Mouse (Mus musculus) stomach, embryonic 14.5 days (tissue): ENCODE results near the gene Tns1. TPM values are rescaled to one million over a fixed set of nuclear protein-coding genes. Genes with fewer than 3 reads are reported as not detected.

Experiments
- ATAC-seq: fragments of 200-750 bp; cut with Nextera tagmentation; 2 replicates; pipeline ENCODE4 v1.8.0; 2017; ENCODE audit warnings: low read depth, moderate TSS enrichment; ENCODE audit not compliant: insufficient number of reproducible peaks, insufficient read depth, low FRiP score
- H3K27ac ChIP-seq: fragments of 300-500 bp; sonication (generic); 2 replicates; pipeline ENCODE4 v1.5.1; 2014; ENCODE audit warnings: mild to moderate bottlenecking, low read length, moderate library complexity, mixed read lengths
- H3K27me3 ChIP-seq: fragments of 300-500 bp; sonication (generic); 2 replicates; pipeline ENCODE4 v1.6.1; 2014; ENCODE audit warnings: low read length, control low read depth, mixed read lengths; ENCODE audit not compliant: control insufficient read depth, insufficient read depth
- H3K36me3 ChIP-seq: fragments of 300-500 bp; sonication (generic); 2 replicates; pipeline ENCODE4 v1.6.1; 2014; ENCODE audit warnings: mild to moderate bottlenecking, control low read depth, low read length, moderate library complexity, mixed read lengths; ENCODE audit not compliant: control insufficient read depth, insufficient read depth
- H3K4me1 ChIP-seq: fragments of 300-500 bp; sonication (generic); 2 replicates; pipeline ENCODE4 v1.6.1; 2014; ENCODE audit warnings: low read length, control low read depth, mixed read lengths; ENCODE audit not compliant: control insufficient read depth, insufficient read depth
- H3K4me2 ChIP-seq: fragments of 300-500 bp; sonication (generic); replicated peaks from 2 replicates; pipeline ENCODE4 v1.6.1; 2014; ENCODE audit warnings: low read depth, low read length, control low read depth
- H3K4me3 ChIP-seq: fragments of 300-500 bp; sonication (generic); 2 replicates; pipeline ENCODE4 v1.5.1; 2014; ENCODE audit warnings: low read depth, low read length, control low read depth
- H3K9ac ChIP-seq: fragments of 300-500 bp; sonication (generic); replicated peaks from 2 replicates; pipeline ENCODE4 v1.6.1; 2014; ENCODE audit warnings: low read depth, mild to moderate bottlenecking, control low read depth, low read length, moderate library complexity, mixed read lengths
- H3K9me3 ChIP-seq: fragments of 300-500 bp; sonication (generic); 2 replicates; pipeline ENCODE4 v1.6.1; 2016; ENCODE audit warnings: low read depth, low read length, control low read depth; ENCODE audit not compliant: control insufficient read depth
- WGBS: fragments of 180-500 bp; shearing (Covaris S2); extraction: QIAGEN DNeasy Blood & Tissue Kit; methylation state at CpG from one replicate; pipeline ENCODE4 v1.1.7; 2014; 5-methylcytosine and 5-hydroxymethylcytosine counted together
- polyA plus RNA-seq: library from polyadenylated mRNA; unstranded; fragments of >200 nt; fragmentation: Nextera tagmentation; extraction: Ambion mirVana; gene quantifications from 2 replicates; pipeline ENCODE4 v1.2.1, GENCODE M21; 2014

The Tns1 gene
- polyA plus RNA-seq, 1 experiment from 2014 or later: 35.3 TPM

GRCm38 (mm10) chr1:73963626-73964025 lies 160.6 kb downstream of the Tns1 start:
- Histone ChIP-seq H3K27ac (peak overlapping the region; percentile 96), H3K9me3 (no peaks in the 10 kb centered on the region), H3K36me3 (no peaks in the 10 kb centered on the region), H3K27me3 (no peaks in the 10 kb centered on the region), H3K4me2 (peak overlapping the region; percentile 60; the same call in 1 of the 2 replicates), H3K9ac (0 out of 2 replicates have a peak overlapping the region, but pooled peaks have one; percentile 14), H3K4me1 (peaks cover 48% of the 10 kb centered on the region), H3K4me3 (no peak overlapping the region)
- WGBS: 17% methylated on average over 8 of the region's 8 CpGs
- no peak for ATAC-seq

- no peaks in the 10 kb centered on the region for H3K9me3 ChIP-seq
- H3K4me2 ChIP-seq: peak overlapping the region; percentile 60
- peak overlapping the region; percentile 14; the same call in 1 of the 2 replicates for H3K9ac ChIP-seq
- peaks cover 50% of the 10 kb centered on the region for H3K4me1 ChIP-seq
- H3K36me3 ChIP-seq: no peaks in the 10 kb centered on the region
- peak overlapping the region; percentile 34 for H3K4me3 ChIP-seq
- peak; percentile 88 for ATAC-seq
- H3K27me3 ChIP-seq: no peaks in the 10 kb centered on the region
- H3K27ac ChIP-seq: peak overlapping the region; percentile 96
- 4% methylated on average over 12 of the region's 12 CpGs for WGBS
These were observed 161.4 kb downstream of the Tns1 start for GRCm38 (mm10) chr1:73962668-73963371.

GRCm38 (mm10) chr1:73962049-73962448 lies 162.2 kb downstream of the Tns1 start:
- no peak for ATAC-seq

GRCm38 (mm10) chr1:73959758-73960157 lies 164.5 kb downstream of the Tns1 start:
- Histone ChIP-seq H3K9ac (no peak overlapping the region), H3K27me3 (no peaks in the 10 kb centered on the region), H3K27ac (no peak overlapping the region), H3K36me3 (no peaks in the 10 kb centered on the region), H3K9me3 (no peaks in the 10 kb centered on the region), H3K4me2 (no peak overlapping the region), H3K4me3 (no peak overlapping the region), H3K4me1 (peaks cover 70% of the 10 kb centered on the region)
- no peak for ATAC-seq
- 88% methylated on average over 10 of the region's 10 CpGs for WGBS

More at GRCm38 (mm10) chr1:73962049-73962448, 162.2 kb downstream of the Tns1 start:
- H3K4me3 ChIP-seq: peak overlapping the region; percentile 34; the same call in 1 of the 2 replicates
- no peaks in the 10 kb centered on the region for H3K36me3 ChIP-seq
- H3K4me1 ChIP-seq: peaks cover 55% of the 10 kb centered on the region
- peak overlapping the region; percentile 60 for H3K4me2 ChIP-seq
- no peaks in the 10 kb centered on the region for H3K27me3 ChIP-seq
- H3K9me3 ChIP-seq: no peaks in the 10 kb centered on the region
- WGBS: 85% methylated on average over 5 of the region's 5 CpGs
- H3K27ac ChIP-seq: peak overlapping the region; percentile 96; the same call in 1 of the 2 replicates
- 0 out of 2 replicates have a peak overlapping the region, but pooled peaks have one; percentile 11 for H3K9ac ChIP-seq

GRCm38 (mm10) chr1:73959344-73959743 lies 164.9 kb downstream of the Tns1 start:
- Histone ChIP-seq H3K36me3 (no peaks in the 10 kb centered on the region), H3K9ac (no peak overlapping the region), H3K27me3 (no peaks in the 10 kb centered on the region), H3K27ac (no peak overlapping the region), H3K4me3 (no peak overlapping the region), H3K9me3 (no peaks in the 10 kb centered on the region), H3K4me2 (no peak overlapping the region), H3K4me1 (peaks cover 74% of the 10 kb centered on the region)
- no peak for ATAC-seq
- WGBS: 86% methylated on average over 6 of the region's 6 CpGs

GRCm38 (mm10) chr1:73958210-73958983 lies 165.9 kb downstream of the Tns1 start:
- Histone ChIP-seq H3K9ac (0 out of 2 replicates have a peak overlapping the region, but pooled peaks have one; percentile 7), H3K36me3 (peaks cover 1% of the 10 kb centered on the region; the same call in 1 of the 2 replicates), H3K4me2 (no peak overlapping the region), H3K27me3 (no peaks in the 10 kb centered on the region), H3K4me3 (no peak overlapping the region), H3K9me3 (no peaks in the 10 kb centered on the region), H3K27ac (peak overlapping the region; percentile 46), H3K4me1 (peaks cover 68% of the 10 kb centered on the region)
- 30% methylated on average over 9 of the region's 9 CpGs for WGBS
- ATAC-seq: no peak

GRCm38 (mm10) chr1:73957428-73957827 lies 166.8 kb downstream of the Tns1 start:
- Histone ChIP-seq H3K9me3 (no peaks in the 10 kb centered on the region), H3K27ac (no peak overlapping the region), H3K9ac (no peak overlapping the region), H3K27me3 (no peaks in the 10 kb centered on the region), H3K4me1 (peaks cover 61% of the 10 kb centered on the region), H3K4me2 (no peak overlapping the region), H3K36me3 (peaks cover 3% of the 10 kb centered on the region; the same call in 1 of the 2 replicates), H3K4me3 (no peak overlapping the region)
- WGBS: 69% methylated on average over 4 of the region's 4 CpGs
- no peak for ATAC-seq

GRCm38 (mm10) chr1:73956320-73956719 lies 167.9 kb downstream of the Tns1 start:
- Histone ChIP-seq H3K4me2 (no peak overlapping the region), H3K9ac (no peak overlapping the region), H3K36me3 (peaks cover 9% of the 10 kb centered on the region), H3K27me3 (no peaks in the 10 kb centered on the region), H3K9me3 (no peaks in the 10 kb centered on the region), H3K4me1 (peaks cover 52% of the 10 kb centered on the region), H3K27ac (peak overlapping the region; percentile 39; the same call in 1 of the 2 replicates), H3K4me3 (no peak overlapping the region)
- ATAC-seq: no peak
- 85% methylated on average over 1 of the region's 1 CpGs for WGBS
